Mouse (Mus musculus) central nervous system, embryonic 11.5 days (tissue): Measurements from ENCODE around the gene Gm32802. TPM values are rescaled to one million over a fixed set of nuclear protein-coding genes. Genes with fewer than 3 reads are reported as not detected.

Experiments
- polyA plus RNA-seq: library from polyadenylated mRNA; depleted of rRNA; stranded (reverse); fragments of >200 nt; gene quantifications from 2 replicates; pipeline ENCODE4 v1.2.3, GENCODE M21; 2012; rRNA removed

Gm32802 gene
- polyA plus RNA-seq: 0.06 TPM in 1 of 2 replicates, not detected in the other

DNA sequence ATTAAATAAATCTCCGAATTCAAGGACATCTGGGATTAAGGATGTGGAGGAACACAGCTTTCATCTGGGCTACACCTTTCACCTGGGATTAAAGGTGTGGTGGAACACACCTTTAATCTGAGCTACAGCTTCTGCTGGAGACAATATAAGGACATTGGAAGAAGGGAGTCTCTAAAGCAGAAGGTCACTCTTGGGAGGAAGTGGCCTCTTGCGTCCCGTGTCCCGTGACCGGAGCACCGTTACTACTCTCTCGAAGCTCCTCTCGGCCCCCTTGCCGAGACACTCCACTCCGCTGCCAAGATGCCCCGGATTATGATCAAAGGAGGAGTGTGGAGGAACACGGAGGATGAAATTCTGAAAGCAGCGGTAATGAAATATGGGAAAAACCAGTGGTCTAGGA is at the start of gene Gm32802:
Gm32802 (plus strand) TSS at position 301 of the 400 bp plus-strand sequence.

DNA sequence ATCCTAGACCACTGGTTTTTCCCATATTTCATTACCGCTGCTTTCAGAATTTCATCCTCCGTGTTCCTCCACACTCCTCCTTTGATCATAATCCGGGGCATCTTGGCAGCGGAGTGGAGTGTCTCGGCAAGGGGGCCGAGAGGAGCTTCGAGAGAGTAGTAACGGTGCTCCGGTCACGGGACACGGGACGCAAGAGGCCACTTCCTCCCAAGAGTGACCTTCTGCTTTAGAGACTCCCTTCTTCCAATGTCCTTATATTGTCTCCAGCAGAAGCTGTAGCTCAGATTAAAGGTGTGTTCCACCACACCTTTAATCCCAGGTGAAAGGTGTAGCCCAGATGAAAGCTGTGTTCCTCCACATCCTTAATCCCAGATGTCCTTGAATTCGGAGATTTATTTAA is 17.8 kb upstream of the Gm32802 start, which contains the start of gene Gm32717:
Gm32717 (minus strand) TSS at position 101 of the 400 bp plus-strand sequence.

DNA sequence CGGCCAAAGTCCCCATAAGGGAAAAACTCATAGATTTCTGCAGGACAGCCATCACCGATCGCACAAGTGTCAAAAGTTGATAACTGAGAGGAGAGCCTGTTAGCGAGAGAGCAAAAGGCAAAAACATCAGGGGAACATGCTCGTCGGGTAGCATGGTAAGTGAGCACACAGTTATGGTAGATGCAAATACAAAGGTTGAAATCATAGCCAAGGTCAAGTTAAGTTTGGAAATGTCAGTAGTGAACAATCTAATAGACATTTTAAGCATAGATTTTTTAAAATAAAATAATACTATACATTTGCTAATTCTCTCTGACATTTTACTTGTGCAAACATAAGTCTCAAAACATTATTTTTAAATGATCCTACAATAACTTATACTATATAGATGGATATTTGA is 36.5 kb downstream of the Gm32802 start, which contains the start of gene Iltifb:
Iltifb (minus strand) TSS at position 101 of the 400 bp plus-strand sequence.

Other genes with a start within 250 kb of the Gm32802 start
- 63.5 and 96.5 TPM in 2 replicates for gene Mdm1, start 116.9 kb upstream of the Gm32802 start, polyA plus RNA-seq
- gene Il22, start 53.7 kb upstream of the Gm32802 start, polyA plus RNA-seq: 0.21 and 0.30 TPM in 2 replicates
- gene Gm32717, start 17.9 kb upstream of the Gm32802 start, polyA plus RNA-seq: 0.06 TPM in 1 of 2 replicates, not detected in the other
- not detected in 2 replicates for gene Iltifb, start 36.4 kb downstream of the Gm32802 start, polyA plus RNA-seq
- not detected in 2 replicates for gene Gm9040, start 68.3 kb downstream of the Gm32802 start, polyA plus RNA-seq
- not detected in 2 replicates for gene Gm9044, start 73.7 kb downstream of the Gm32802 start, polyA plus RNA-seq
- gene Gm9045, start 79.1 kb downstream of the Gm32802 start, polyA plus RNA-seq: 0.06 TPM in 1 of 2 replicates, not detected in the other
- not detected in 2 replicates for gene Gm9046, start 84.6 kb downstream of the Gm32802 start, polyA plus RNA-seq
- not detected in 2 replicates for gene Gm9048, start 90.0 kb downstream of the Gm32802 start, polyA plus RNA-seq
- 0.06 TPM in 1 of 2 replicates, not detected in the other for gene Gm9049, start 95.4 kb downstream of the Gm32802 start, polyA plus RNA-seq
- gene Ifng, start 182.4 kb downstream of the Gm32802 start, polyA plus RNA-seq: not detected in 2 replicates